Mouse (Mus musculus): Measurements from ENCODE around the gene B3gnt2. TPM values are rescaled to one million over a fixed set of nuclear protein-coding genes. Genes with fewer than 3 reads are reported as not detected.

B3gnt2 gene
- polyA plus RNA-seq, 1 experiment from 2014 or later = 11.9 TPM

DNA sequence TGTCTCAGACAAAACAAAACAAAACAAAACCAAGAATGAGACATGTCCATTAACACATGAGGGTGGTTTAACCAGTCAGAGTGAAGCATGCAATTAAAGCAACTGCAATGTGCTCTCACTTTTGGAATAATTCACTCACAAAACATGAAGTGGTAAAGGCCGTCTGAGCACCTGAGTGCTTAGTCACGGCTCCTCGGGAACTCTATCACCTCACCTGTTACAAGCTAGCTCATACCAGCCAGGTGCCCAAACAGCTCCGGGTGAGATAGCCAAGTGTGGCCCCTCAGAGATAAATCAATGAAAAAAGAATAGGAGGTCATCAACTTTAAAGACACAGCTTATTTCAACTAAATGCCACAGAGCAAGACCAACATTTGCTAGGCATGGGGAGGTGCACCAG lies 6.2 kb downstream of the B3gnt2 start:
- Histone ChIP-seq H3K4me3 (ENCODE audit: low read length) (no peak overlapping the region), H3K27me3 (replicated peaks; ENCODE audit: control insufficient read depth, insufficient read depth, low read length) (no peaks in the 10 kb centered on the region), H3K9me3 (ENCODE audit: control insufficient read depth, low read length) (no peaks in the 10 kb centered on the region), H3K9ac (ENCODE audit: low read depth, low read length) (no peak overlapping the region), H3K4me1 (ENCODE audit: control insufficient read depth, insufficient read depth, low read length) (peaks cover 20% of the 10 kb centered on the region), H3K27ac (ENCODE audit: low read length) (no peak overlapping the region), H3K4me2 (ENCODE audit: low read depth, low read length) (no peak overlapping the region), H3K36me3 (ENCODE audit: control insufficient read depth, insufficient read depth, low read length) (no peaks in the 10 kb centered on the region)
- ATAC-seq = no peak
- WGBS = 62% methylated on average over 4 of the region's 4 CpGs

DNA sequence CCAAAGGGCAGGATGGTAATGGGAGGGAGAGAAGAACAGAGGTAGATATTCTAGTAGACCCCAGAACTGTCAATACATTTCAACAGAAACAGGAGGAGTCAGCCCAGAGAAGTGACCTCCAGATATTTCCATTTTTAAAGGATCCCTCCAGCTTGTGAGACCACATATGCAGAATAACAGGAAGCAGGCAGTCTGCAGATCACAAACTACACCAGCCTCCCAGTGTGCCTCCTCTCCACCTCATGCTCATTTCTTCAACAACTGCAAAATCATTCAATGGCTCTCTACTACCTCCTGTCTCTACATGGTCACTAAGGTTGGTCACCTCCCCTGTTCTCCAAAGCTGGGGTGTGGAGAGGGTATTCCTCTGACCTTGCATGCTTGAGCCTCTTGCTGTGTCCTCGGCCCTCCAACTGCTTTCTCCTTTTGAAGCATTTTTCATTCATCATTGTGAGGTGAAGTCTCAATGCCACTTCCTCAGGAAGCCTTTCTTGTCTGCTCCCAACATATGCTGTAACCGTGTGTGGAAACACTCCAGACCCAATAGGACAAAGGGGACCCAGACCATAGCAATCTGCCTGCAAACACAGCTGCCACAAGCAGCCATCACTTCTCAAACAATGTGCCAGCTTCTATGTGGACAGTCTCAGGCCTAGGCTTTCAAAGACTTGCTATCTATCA lies 7.1 kb downstream of the B3gnt2 start:
- H3K4me2 ChIP-seq (ENCODE audit: low read depth, low read length) = no peak overlapping the region
- 57% methylated on average over 2 of the region's 2 CpGs for WGBS

DNA sequence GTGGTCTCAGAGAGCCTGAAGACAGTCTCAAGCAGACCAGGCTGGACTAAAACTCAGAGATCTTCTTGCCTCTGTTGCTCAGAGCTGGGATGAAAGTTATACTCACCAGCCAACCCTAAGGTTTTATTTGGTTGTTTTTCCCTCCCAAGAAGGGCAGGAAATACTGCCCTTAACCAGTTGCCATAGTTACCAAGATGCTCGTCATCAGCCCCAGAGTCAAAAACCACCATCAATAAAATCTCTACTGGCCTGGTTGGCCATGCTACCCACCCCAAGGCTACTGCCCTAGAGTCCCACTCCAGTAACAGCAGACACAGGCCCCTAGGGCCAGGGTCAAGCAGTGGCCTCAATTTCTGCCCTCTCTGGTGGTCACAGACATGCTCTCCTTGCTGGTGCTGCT lies 8.3 kb downstream of the B3gnt2 start:
- Histone ChIP-seq H3K4me2 (ENCODE audit: low read depth, low read length) (no peak overlapping the region), H3K9me3 (ENCODE audit: control insufficient read depth, low read length) (no peaks in the 10 kb centered on the region), H3K27me3 (replicated peaks; ENCODE audit: control insufficient read depth, insufficient read depth, low read length) (no peaks in the 10 kb centered on the region), H3K9ac (ENCODE audit: low read depth, low read length) (no peak overlapping the region), H3K36me3 (ENCODE audit: control insufficient read depth, insufficient read depth, low read length) (no peaks in the 10 kb centered on the region), H3K4me3 (ENCODE audit: low read length) (no peak overlapping the region), H3K4me1 (ENCODE audit: control insufficient read depth, insufficient read depth, low read length) (peaks cover 31% of the 10 kb centered on the region), H3K27ac (ENCODE audit: low read length) (no peak overlapping the region)
- 61% methylated on average over 1 of the region's 1 CpGs for WGBS
- ATAC-seq = no peak

More for the DNA sequence above, 7.1 kb downstream of the B3gnt2 start:
- H3K27ac ChIP-seq (ENCODE audit: low read length) = no peak overlapping the region
- no peak overlapping the region for H3K4me3 ChIP-seq (ENCODE audit: low read length)
- H3K36me3 ChIP-seq (ENCODE audit: control insufficient read depth, insufficient read depth, low read length) = no peaks in the 10 kb centered on the region
- no peaks in the 10 kb centered on the region for H3K9me3 ChIP-seq (ENCODE audit: control insufficient read depth, low read length)
- no peak for ATAC-seq
- no peaks in the 10 kb centered on the region for H3K27me3 ChIP-seq (replicated peaks; ENCODE audit: control insufficient read depth, insufficient read depth, low read length)
- H3K9ac ChIP-seq (ENCODE audit: low read depth, low read length) = no peak overlapping the region
- peaks cover 20% of the 10 kb centered on the region for H3K4me1 ChIP-seq (ENCODE audit: control insufficient read depth, insufficient read depth, low read length)

DNA sequence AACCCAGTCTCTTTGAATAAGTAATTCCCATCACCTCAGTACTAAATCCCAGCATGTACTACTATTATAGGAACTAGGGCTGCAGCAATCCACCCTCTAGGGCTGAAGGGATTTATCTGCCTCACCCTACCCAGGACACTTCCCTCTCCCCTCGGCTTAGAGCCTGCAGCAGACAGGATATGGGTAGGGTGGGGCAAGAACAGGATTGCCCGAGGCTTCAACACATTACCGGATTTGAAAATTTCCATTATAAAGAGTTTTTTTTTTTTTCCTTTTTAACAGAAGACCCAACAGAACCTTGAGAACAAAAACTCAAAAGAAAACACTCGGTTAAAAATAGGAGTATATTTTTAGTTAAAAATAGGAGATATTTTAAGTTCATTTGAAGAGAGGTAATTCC lies 9.3 kb downstream of the B3gnt2 start:
- WGBS = 42% methylated on average over 4 of the region's 4 CpGs
- no peak for ATAC-seq

DNA sequence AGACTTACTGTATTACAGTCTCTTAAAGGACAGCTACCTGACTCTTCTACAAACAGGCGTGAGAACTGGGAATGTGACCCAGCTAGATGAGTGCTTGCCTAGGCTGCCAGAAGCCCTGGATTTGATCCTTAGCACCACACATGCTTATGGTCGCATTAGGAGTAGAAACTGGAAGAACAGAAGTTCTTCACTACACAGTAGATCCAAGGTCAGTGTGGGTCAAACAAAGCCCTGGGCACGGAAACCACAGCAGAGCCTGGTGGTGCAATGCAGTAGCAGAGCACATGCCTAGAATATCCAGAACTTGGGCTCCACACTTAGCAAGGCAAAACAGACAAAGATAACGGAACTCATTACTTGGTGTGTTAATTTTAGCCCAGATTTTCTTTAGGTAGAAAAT lies 10.7 kb downstream of the B3gnt2 start:
- H3K4me3 ChIP-seq (ENCODE audit: low read length) = no peak overlapping the region
- ATAC-seq = no peak
- WGBS = 73% methylated on average over 4 of the region's 4 CpGs
- no peak overlapping the region for H3K9ac ChIP-seq (ENCODE audit: low read depth, low read length)
- 0 out of 2 replicates have a peak overlapping the region, but pooled peaks have one; percentile 4 for H3K27ac ChIP-seq (ENCODE audit: low read length)
- H3K9me3 ChIP-seq (ENCODE audit: control insufficient read depth, low read length) = no peaks in the 10 kb centered on the region
- no peak overlapping the region for H3K4me2 ChIP-seq (ENCODE audit: low read depth, low read length)
- no peaks in the 10 kb centered on the region for H3K27me3 ChIP-seq (replicated peaks; ENCODE audit: control insufficient read depth, insufficient read depth, low read length)
- H3K4me1 ChIP-seq (ENCODE audit: control insufficient read depth, insufficient read depth, low read length) = peaks cover 48% of the 10 kb centered on the region
- H3K36me3 ChIP-seq (ENCODE audit: control insufficient read depth, insufficient read depth, low read length) = no peaks in the 10 kb centered on the region

More for the DNA sequence above, 9.3 kb downstream of the B3gnt2 start:
- peaks cover 42% of the 10 kb centered on the region for H3K4me1 ChIP-seq (ENCODE audit: control insufficient read depth, insufficient read depth, low read length)
- no peaks in the 10 kb centered on the region for H3K27me3 ChIP-seq (replicated peaks; ENCODE audit: control insufficient read depth, insufficient read depth, low read length)
- no peak overlapping the region for H3K4me3 ChIP-seq (ENCODE audit: low read length)
- no peaks in the 10 kb centered on the region for H3K9me3 ChIP-seq (ENCODE audit: control insufficient read depth, low read length)
- no peak overlapping the region for H3K9ac ChIP-seq (ENCODE audit: low read depth, low read length)
- H3K4me2 ChIP-seq (ENCODE audit: low read depth, low read length) = no peak overlapping the region
- H3K27ac ChIP-seq (ENCODE audit: low read length) = no peak overlapping the region
- H3K36me3 ChIP-seq (ENCODE audit: control insufficient read depth, insufficient read depth, low read length) = no peaks in the 10 kb centered on the region

DNA sequence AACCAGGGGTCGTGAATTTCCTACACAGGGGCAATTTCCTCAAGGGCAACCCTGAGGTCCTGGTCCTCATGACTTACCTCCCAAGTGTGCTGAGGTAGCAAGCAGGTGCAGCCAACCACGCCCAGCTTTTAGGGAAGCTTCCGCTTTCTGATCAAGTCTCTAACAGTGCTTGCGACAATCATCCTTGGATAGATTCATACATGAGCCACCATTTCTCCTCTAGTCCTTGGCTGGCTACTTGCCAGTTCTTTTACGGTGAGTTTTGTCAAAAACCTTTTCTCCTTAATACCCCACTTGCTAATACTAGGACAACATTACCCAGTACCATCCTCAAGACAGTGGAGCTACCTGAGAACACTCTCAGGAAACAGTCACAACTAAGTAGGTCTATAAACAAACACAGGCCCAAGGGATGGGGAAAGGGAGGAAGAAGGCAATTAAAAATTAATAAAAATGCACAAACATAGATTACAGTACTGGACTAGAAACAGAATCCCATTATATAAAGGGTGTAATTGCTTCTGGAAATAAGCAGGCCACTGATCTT lies 12.0 kb downstream of the B3gnt2 start:
- H3K27ac ChIP-seq (ENCODE audit: low read length) = peak overlapping the region; percentile 68
- H3K4me1 ChIP-seq (ENCODE audit: control insufficient read depth, insufficient read depth, low read length) = peaks cover 54% of the 10 kb centered on the region
- H3K9ac ChIP-seq (ENCODE audit: low read depth, low read length) = no peak overlapping the region
- H3K36me3 ChIP-seq (ENCODE audit: control insufficient read depth, insufficient read depth, low read length) = no peaks in the 10 kb centered on the region
- H3K4me3 ChIP-seq (ENCODE audit: low read length) = no peak overlapping the region
- no peaks in the 10 kb centered on the region for H3K27me3 ChIP-seq (replicated peaks; ENCODE audit: control insufficient read depth, insufficient read depth, low read length)
- no peak for ATAC-seq
- H3K4me2 ChIP-seq (ENCODE audit: low read depth, low read length) = peak overlapping the region; percentile 10; the same call in 1 of the 2 replicates
- H3K9me3 ChIP-seq (ENCODE audit: control insufficient read depth, low read length) = no peaks in the 10 kb centered on the region
- WGBS = 73% methylated on average over 5 of the region's 5 CpGs

DNA sequence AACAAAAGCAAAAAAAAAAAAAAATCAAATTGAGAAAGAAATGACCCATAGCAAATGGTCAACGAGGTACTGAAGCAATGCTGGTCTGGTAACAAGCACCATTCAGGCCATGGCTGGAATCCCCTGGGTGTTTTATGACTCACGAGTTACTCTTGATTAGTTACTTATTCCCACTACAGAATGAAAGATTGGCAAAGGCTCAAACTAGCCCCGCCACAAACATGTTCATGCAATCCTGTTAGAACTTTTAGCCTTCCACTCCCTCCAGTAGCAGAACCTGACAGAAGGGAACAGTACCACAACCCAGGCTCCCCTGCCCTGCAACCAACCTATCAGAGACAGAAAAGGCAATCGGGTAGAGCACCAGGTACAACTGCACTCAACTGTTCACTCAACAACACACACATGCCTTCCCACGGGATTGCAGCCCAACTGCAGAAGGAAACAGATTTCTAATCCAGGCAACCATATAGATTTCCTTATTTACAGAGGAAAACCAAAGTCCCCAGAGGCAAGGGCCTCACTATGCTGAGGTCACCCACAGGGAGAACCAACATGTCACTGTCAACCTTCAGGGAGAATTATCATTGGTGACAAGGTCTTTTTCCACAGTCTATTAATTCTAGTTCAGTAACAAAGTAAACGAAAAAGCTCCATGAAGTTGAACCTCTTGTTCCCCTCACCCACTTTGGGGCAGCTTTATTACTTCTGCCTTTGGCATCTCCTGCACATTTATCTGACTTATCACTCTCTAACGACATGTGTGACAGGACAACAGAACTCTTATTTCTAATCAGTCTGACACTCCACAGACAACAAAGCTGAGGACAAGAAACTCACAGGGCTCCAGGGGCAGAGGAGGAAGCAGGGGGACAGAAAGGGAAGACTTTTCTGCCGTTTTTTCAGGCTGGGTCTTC lies 12.8 kb downstream of the B3gnt2 start:
- peaks cover 61% of the 10 kb centered on the region for H3K4me1 ChIP-seq (ENCODE audit: control insufficient read depth, insufficient read depth, low read length)
- ATAC-seq = peak; percentile 41
- no peak overlapping the region for H3K4me3 ChIP-seq (ENCODE audit: low read length)
- peak overlapping the region; percentile 68 for H3K27ac ChIP-seq (ENCODE audit: low read length)
- peak overlapping the region; percentile 10; the same call in 1 of the 2 replicates for H3K4me2 ChIP-seq (ENCODE audit: low read depth, low read length)
- H3K27me3 ChIP-seq (replicated peaks; ENCODE audit: control insufficient read depth, insufficient read depth, low read length) = no peaks in the 10 kb centered on the region
- no peaks in the 10 kb centered on the region for H3K9me3 ChIP-seq (ENCODE audit: control insufficient read depth, low read length)
- H3K9ac ChIP-seq (ENCODE audit: low read depth, low read length) = no peak overlapping the region
- no peaks in the 10 kb centered on the region for H3K36me3 ChIP-seq (ENCODE audit: control insufficient read depth, insufficient read depth, low read length)
- WGBS = 36% methylated on average over 8 of the region's 8 CpGs

DNA sequence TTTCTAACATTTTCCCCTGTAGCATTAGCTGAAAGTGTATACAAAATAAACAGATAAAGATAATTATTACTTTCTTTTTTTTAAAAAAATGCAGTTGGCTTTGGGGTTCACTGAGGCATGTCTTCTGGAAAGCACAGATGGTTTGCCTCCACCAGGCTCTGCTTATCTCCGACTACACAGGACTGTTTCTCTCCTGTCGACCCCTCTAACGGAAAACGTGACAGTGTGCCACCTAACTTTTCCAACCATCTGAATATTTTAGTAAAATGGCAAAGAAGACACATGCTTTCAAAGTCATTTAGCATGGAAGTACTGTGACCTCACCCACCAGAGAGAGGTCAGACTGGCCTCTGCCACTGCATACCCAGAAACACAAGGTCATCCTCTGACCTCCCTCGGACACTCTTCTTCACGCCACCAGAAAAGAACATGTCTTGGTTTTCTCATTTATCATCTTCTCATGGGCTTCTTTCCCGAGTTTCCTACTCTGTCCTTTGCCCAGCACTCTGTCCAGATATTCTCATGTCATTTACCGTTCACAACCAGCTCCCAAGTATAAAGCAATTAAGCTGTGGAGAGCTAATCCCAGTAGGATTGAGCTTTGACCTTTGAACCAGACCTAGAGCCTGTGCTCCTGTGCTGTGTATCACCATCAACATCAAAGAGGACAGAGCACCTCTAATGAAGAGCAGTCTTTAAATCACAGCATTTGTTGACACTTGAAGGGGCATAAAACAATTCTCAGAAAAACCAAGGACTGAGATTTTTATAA lies 13.6 kb downstream of the B3gnt2 start:
- Histone ChIP-seq H3K4me3 (ENCODE audit: low read length) (no peak overlapping the region), H3K9ac (ENCODE audit: low read depth, low read length) (no peak overlapping the region), H3K9me3 (ENCODE audit: control insufficient read depth, low read length) (no peaks in the 10 kb centered on the region), H3K36me3 (ENCODE audit: control insufficient read depth, insufficient read depth, low read length) (no peaks in the 10 kb centered on the region), H3K27ac (ENCODE audit: low read length) (peak overlapping the region; percentile 68), H3K27me3 (replicated peaks; ENCODE audit: control insufficient read depth, insufficient read depth, low read length) (no peaks in the 10 kb centered on the region), H3K4me1 (ENCODE audit: control insufficient read depth, insufficient read depth, low read length) (peaks cover 68% of the 10 kb centered on the region), H3K4me2 (ENCODE audit: low read depth, low read length) (peak overlapping the region; percentile 14; the same call in 1 of the 2 replicates)
- WGBS = 55% methylated on average over 8 of the region's 8 CpGs
- peak; percentile 51; the same call in 1 of the 2 replicates for ATAC-seq
